Mouse (Mus musculus): Measurements from ENCODE around the gene Plk5.

The Plk5 gene

GRCm38 (mm10) chr10:80385811-80386734 lies 29.8 kb downstream of the Plk5 start:
- no peak for ATAC-seq (ENCODE audit: insufficient number of reproducible peaks, low FRiP score, low TSS enrichment)

GRCm38 (mm10) chr10:80386735-80387471 lies 30.6 kb downstream of the Plk5 start:
- ATAC-seq (ENCODE audit: insufficient number of reproducible peaks, low FRiP score, low TSS enrichment), result no peak

- ATAC-seq (ENCODE audit: insufficient number of reproducible peaks, low FRiP score, low TSS enrichment), result no peak
Measured at GRCm38 (mm10) chr10:80387522-80387959, 31.3 kb downstream of the Plk5 start, which contains the start of gene Mex3d. Gene Mex3d, minus strand, starts transcription at chr10:80387659.

DNA sequence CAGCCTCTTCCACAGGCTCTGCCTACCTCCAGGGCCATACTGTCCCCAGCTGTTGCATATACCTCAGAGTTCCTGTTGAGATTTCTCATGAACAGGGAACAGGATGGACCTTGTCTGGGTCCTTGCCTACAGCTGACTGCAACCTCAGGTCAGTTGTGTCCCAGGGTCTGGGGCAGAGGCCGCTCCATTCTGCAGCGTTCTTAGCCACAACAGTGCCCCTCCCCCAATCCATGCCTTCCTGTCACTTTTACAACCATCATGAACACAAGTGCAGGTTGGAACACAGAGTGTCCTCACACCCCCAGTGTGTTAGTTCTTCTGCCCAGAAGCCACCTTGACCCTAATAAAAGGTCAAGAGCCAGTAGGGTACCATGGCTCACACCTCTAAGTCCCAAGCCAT lies 32.5 kb downstream of the Plk5 start:
- ATAC-seq (ENCODE audit: insufficient number of reproducible peaks, low FRiP score, low TSS enrichment), result no peak

- ATAC-seq (ENCODE audit: insufficient number of reproducible peaks, low FRiP score, low TSS enrichment), result no peak
Measured at GRCm38 (mm10) chr10:80389185-80389708, 33.0 kb downstream of the Plk5 start.

DNA sequence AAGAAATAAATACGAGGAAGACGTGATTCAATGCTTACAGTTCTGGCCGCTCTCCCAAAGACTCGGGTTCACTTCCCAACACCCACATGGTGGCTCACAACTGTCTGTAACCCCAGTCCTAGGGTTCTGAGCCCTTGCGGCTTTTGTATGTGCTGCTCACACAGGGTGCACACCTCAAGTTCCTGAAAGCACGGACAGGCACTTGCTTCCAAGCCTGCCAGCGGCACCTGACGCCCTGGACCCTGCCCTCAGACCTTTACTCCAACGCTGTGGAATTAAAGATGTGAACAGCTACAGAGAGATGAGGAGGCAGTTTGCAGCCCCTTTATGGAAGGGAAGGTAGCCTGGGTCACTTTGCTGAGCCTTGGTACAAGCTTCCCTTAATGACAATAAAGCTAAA lies 34.4 kb downstream of the Plk5 start:
- ATAC-seq (ENCODE audit: insufficient number of reproducible peaks, low FRiP score, low TSS enrichment), result no peak

- ATAC-seq (ENCODE audit: insufficient number of reproducible peaks, low FRiP score, low TSS enrichment), result no peak
Measured at GRCm38 (mm10) chr10:80392687-80393086, 36.4 kb downstream of the Plk5 start.

DNA sequence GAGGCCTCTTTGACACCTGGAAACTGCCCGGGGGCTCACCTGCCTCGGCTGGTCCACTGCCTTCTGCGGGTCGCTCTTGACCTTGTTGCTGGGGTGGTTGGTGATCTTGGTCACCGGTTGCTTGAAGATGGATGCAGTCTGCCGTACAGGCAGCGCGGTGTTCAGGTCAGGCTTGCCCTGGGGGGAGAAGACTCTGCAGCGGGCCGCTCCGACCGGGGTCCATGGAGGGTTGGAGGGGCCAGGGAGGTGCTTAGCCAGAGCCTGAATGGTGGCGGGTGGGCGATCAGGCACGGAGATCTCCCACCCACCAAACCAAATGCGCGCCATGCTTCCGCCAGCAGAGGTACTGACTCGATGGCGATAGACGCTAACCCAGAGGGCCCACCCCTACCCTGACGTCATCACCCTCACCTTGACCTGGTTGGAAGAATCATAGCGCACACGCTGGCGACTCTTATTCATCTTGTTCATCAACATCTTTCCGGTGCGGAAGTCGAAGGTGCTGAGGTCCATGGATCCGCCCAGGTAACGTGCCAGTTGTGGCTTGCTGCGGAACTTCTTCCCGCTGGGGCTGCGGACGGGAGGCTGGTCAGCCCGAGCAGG lies 38.9 kb downstream of the Plk5 start:
- no peak for ATAC-seq (ENCODE audit: insufficient number of reproducible peaks, low FRiP score, low TSS enrichment)

DNA sequence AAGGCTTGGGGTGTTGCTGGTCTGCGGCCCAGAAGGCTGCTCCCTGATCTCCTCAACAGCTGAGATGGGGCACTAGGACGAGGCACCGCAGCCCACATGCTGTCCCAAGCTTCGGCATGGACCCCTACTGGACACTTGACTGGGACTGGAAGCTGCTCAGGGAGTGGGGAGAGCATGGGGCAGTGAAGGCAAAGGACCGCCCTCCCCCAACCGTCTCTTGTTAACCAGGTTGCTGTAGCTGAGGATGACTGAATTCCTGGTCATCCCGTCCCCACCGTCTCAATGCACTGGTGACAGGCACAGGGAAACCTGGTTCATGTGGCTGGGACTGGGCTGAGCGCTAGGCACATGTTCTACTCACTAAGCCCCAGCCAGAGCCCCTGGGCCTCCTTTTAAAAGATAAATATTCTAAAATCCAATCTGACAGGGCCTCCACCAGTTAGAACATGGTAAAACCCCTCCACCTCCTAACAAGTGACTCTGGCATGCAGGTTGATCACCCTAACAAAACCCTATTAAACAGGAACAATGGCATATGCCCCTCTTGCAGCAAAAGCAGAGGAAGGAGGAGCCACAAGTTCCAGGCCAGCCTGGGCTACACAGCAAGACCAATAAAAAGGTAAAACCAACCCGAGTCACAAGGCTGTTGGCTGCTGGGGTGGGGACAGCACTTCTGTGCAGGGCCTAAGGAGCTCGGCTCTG lies 40.7 kb downstream of the Plk5 start:
- no peak for ATAC-seq (ENCODE audit: insufficient number of reproducible peaks, low FRiP score, low TSS enrichment)

DNA sequence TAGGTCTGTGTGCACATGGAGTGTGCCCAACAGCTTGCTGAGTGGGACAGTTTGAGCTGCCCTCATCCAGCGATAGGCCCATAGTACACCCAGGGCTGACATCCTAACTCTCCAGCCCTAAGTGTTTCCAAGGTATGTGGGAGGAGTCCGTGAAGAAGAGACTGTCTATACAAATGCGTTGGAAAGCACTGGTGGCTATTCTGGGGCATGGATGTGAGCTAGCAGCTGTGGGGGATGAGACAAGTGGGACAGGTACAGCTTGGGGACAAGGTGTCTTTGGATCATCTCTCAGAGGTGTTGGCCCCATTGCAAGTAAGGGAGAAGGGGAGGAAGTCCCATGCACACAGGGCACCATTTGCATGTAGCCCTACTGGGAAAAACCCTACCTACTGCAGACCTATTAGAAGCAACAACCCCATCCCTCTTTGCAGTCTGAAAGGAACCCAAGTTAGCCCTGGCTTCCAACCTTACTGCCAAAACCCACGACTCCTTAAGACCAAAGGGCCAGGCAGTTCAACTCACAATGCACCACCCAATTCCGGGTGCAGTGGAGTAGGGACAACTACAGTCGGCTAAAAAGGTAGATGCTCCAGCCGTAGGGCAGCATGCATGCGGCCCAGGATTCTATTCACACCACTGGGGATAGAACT lies 41.4 kb downstream of the Plk5 start:
- no peak for ATAC-seq (ENCODE audit: insufficient number of reproducible peaks, low FRiP score, low TSS enrichment)

GRCm38 (mm10) chr10:80398174-80398535 lies 41.9 kb downstream of the Plk5 start:
- no peak for ATAC-seq (ENCODE audit: insufficient number of reproducible peaks, low FRiP score, low TSS enrichment)

- ATAC-seq (ENCODE audit: insufficient number of reproducible peaks, low FRiP score, low TSS enrichment), result peak; percentile 66
Measured at GRCm38 (mm10) chr10:80398719-80399190, 42.5 kb downstream of the Plk5 start.

DNA sequence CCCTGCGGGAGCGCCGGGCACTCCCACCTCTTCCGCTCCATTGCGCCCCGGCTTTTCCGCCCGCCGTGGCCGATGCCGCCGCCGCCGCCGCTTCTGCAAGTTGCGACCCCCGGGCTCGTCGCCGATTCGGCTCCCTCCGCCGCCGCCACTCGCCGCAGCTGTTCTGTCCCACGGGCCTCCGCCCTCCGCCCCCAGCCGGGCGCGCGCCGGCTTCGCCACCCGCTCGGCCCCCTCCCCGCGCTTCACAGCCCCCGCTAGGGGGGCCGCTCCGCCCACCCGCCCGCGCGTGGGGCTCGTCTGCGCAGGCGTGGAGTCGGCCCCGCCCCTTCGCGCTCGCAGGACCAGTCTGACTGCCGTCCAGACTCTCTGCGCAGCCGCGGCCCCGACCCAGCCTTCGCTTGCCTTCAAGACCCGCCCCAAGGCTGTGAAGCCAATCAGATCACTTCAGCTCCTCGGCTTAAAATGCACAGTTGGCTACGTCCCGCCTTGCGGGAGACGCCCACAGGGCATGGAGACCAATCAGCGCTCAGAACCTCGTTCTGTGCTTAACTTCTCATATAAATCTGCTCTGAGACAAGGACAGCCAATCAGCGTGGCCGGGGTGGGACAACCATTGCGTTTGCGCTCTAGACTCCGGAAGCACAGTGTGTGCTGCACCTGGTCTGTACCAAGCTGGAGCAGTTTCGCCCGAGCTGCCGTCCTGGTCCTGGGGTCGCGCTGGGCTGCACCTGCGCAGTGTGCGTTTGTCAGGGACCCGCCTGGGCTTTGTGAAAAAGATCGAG lies 43.1 kb downstream of the Plk5 start, which contains the start of gene Mbd3:
Mbd3 (minus strand) TSS at position 360 of the 782 bp plus-strand sequence.
- peak; percentile 90 for ATAC-seq (ENCODE audit: insufficient number of reproducible peaks, low FRiP score, low TSS enrichment)

DNA sequence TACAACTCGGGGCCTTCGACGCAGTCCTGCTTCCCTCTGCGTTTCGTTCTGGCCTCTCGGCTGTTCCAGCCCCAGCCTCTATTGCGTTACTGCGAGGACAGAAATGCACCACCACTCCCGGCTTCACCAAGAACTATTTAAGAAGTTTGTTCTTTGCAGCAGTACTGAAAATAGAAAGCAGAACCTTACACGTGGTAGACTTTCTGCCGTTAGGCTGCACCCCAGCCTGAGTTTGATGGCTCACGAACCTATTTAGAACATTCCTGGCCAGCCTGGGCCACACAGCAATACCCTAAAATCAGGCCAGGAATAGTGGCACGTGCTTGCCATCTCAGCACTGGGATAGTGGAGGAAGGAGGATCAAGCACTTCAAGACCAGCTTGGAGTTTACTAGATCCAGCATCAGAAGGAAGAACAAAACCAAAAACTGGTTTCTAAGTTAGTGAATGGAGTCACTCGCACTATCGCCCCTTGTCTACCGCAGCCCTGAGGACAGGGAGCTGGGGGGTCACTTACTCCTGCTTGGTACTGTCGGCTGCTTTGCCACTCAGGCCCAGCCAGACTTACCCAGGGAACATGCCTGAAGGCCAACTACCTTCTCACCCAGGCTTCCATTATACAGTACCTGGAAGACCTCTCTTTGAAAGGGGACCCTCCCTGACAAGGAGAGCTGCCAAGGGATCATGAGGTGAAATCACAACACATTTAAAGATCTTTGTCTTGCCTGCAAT lies 43.9 kb downstream of the Plk5 start:
- no peak for ATAC-seq (ENCODE audit: insufficient number of reproducible peaks, low FRiP score, low TSS enrichment)

GRCm38 (mm10) chr10:80400704-80401161 lies 44.5 kb downstream of the Plk5 start:
- ATAC-seq (ENCODE audit: insufficient number of reproducible peaks, low FRiP score, low TSS enrichment), result no peak

DNA sequence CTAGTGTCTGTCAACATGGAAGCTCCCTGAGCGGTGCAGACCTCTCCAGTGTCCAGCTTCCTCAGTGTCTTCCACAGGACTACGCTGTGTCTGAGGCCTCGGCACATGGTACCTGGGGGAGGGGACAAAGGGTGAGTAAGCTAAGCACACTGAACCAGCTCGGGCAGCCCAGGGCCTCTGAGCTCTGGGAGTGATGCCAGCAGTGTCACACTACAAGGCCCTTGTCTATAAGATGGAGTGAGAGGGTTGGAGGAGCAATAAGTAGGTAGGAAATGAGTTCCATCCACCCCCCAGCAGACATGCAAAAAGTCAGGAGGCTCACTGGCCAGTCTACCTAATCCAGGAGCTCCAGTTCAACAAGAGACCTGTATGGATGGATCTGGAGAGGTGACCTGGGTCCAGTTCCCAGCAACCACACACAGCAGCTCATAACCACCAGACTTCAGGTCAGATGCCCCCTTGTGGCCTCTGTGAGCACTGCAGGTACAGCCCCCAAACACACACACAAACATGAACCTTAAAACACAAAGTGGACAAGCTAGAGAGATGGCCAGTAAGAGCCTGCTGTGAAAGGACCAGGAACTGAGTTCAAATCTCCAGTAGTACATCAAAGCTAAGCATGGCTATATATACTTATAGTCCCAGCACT lies 46.9 kb downstream of the Plk5 start:
- ATAC-seq (ENCODE audit: insufficient number of reproducible peaks, low FRiP score, low TSS enrichment), result no peak

DNA sequence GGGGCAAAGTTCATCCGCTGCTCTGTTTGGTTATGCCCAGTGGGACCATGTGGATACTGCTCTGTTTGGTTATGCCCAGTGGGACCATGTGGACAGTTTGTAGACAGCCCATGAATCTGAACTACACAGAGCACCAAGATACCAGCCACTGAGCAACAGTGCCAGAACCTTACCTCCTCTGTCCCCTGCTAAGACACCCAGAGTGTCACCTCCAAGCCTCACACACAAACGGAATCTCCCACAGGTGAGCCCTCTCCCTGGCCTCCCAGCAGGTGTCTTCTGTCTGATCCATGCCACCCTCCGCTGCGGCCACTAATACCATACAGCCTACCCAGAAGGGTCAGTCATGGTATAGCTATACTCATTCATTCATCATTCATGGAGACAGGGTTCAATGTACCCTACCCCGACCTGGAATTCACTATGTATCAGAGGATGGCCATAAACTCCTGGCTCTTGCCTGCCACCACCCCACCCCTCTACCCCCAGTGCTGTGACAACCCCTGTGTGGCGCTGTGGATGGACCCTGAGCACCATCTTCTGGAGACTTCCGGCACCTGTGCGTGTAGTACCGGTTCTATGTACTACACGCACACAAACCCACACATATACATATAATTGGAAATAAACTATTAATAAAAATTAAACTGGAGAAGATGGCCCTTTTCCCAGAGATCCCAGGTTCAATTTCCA lies 49.4 kb downstream of the Plk5 start:
- no peak for ATAC-seq (ENCODE audit: insufficient number of reproducible peaks, low FRiP score, low TSS enrichment)

Measured in cerebellum, adult (tissue).